Mouse (Mus musculus) heart, postnatal 25 days (tissue): ENCODE data around the gene Dazap1. TPM values are rescaled to one million over a fixed set of nuclear protein-coding genes. Genes with fewer than 3 reads are reported as not detected.

Experiments
- DNase-seq: peaks from one replicate; pipeline ENCODE4 v3.0.0; 2022; ENCODE audit warnings: low spot score
- intact Hi-C: fragments of 180-260 bp; cut with DNase I; formaldehyde crosslinking; loops from one replicate; pipeline ENCODE4 v1.15.1; 2025
- total RNA-seq, 2 experiments: library from RNA; stranded (reverse); gene quantifications; 2 replicates each; pipeline ENCODE4 v1.2.3; 2021

Gene Dazap1
- total RNA-seq, 2 experiments from 2014 or later: 55.0 to 69.6 TPM

DNA sequence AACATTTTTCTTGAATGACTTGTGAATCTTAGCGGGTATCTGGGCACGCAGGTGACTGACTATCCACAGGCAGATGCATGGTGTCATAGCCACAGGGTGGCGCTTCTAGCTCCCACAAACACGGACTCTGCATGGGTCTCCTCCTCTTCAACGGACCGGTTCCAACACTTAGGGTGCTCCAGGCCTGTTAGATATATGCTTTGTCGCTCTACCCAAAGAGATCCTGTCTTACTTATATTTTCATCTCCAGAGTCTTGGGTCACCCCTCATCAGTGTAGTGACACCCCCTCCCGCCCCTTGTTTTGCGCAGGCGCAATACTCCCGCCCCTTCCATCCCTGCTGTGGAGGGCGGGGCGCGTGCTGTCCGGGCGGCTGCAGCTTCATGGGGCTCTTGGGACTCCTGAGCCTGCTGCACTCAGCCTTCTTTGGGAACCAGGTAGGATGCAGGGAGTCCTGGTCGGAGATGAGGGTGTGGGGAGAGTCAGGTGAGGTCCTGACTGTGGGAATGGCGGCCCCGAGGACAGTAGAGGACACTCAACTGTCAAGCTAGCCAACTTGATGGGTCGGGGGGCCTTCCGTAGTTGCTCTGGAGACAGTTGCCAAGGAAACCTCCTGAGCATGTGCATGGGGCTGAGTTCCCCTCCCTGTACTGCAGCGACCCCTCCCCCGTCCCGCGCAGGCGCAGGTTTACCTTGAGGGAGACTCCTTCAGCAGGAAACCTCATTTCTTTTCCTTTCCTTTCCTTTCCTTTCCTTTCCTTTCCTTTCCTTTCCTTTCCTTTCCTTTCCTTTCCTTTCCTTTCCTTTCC lies 34.5 kb downstream of the Dazap1 start, which contains the start of gene Apc2:
TSS of gene Apc2 (plus strand) at position 360 of the 808 bp plus-strand sequence.
- intact Hi-C loops: loop anchor here (1.0 to 2.0 kb wide), 2 partner anchors 53 to 78 kb away; partner anchors contain the start of gene Adamtsl5
- DNase-seq: peak; percentile 60

DNA sequence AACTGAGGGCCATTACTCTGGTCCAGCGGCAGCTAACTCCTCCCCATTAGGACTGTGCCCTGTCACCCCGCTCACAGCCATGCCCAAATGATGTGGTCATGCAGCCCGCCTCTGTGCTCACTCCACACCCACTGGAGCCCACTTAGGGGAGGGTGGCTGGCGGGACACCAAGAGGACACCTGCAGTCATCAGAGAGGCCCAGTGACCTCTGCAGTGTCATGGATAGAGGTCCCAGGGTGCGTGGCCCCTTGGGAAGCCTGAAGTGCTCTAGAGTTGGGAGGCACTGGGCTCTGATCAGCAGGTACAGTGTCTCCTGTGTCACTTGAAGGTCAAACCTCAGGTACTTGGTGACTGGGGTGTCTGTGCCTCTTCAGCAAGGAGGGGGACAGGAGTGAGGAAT lies 35.5 kb downstream of the Dazap1 start:
- no peak for DNase-seq
- intact Hi-C loops: no loop called here

DNA sequence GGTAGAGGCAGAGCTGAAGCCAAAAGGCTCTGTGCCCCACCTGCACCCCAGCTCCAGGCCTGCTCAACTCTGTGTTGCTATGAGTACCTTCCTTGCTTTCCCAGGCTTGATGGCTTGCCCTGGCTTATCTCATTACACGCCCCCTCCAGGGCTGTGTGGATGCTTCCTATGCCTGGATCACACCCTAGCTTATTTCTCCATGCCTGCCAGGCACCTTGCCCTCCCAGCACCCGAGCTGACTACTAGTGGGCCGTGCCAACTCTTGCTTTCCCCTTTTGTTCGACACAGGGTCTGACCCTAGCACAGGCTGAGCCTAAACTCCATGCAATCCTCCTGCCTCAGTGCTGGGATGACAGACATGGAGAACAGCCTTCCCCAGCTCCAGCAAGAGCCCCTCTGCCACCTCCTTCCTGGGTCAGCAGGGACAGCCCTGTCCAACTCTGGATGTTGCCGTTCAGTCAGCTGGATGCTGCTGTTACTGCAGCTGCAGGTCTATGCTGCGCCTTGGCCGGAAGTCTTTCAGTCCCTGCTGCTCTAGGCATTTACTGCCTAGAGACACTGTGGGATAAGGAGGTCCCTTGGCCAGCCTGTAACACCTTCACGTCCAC lies 36.3 kb downstream of the Dazap1 start:
- intact Hi-C loops: no loop called here
- DNase-seq: no peak

DNA sequence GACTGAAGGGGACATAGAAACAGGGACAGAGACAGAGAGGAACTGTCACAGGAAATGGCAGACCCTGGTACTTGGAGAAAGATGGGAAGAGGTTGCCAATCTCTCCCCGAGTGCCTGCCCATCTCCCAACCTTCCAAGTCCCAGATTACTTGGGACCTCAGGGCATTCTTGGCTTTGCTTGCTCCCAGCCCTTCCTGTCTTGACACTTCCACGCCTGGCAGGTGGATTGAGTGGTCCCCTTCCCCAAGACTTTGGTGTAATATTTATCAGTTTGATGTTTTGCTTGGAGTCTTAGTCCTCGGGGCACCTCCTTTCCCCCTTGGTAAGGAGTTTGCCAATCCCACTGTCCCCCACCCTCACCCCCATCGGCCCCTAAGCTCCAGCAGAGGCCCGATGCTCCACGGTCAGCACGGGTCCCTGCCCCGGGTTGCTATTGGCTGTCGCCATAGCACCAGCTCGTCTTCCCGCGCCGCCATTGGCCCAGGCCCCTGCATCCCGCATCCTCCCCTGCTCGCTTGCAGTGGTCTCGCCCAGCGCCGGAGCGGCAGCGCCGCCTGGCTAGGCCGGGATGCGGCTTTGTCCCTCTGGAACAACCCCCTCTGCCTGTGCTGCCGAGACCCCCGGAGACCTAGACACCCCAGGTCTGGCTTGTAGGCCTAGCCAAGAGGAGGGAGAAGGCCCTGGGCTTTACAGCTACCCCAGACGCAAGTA lies 37.4 kb downstream of the Dazap1 start:
- DNase-seq: no peak
- intact Hi-C loops: no loop called here

DNA sequence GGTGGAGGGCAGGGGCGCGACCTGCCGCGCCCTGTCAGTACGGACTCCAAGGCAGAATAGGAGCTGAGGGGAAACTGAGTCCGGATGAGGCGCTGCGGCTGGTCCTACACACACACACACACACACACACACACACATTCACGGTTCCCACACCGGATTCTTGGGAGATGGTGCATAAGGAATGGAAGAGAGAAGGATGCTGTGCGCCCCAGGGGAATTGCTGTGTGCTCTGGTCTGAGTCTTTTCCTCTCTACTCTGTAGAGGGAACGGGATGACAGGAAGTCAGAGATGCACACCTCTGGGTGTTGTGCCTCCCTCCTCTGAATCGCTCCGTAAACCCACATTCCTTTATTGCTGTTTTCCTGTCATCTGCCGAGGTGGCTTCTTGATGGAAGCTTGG lies 38.0 kb downstream of the Dazap1 start:
- intact Hi-C loops: no loop called here
- no peak for DNase-seq

DNA sequence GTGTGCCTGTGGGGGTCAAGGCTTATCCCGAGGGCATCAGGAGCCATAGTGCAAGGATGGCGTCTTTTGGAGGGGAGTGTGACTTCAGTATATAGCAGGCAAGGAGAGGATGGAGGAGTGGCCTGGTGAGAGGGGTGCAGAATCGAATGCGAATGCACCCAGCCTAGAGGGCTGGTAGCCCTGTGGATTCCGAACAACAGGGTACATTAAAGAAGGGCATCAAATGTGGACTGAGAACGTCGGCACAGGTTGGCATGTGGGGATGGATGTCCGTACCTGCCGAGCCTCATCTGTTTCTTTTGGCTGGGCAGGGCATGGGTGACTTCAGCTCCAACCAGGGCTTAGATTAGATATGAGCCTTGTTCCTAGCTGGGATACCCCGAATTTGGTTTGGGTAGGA lies 38.5 kb downstream of the Dazap1 start:
- intact Hi-C loops: no loop called here
- no peak for DNase-seq

DNA sequence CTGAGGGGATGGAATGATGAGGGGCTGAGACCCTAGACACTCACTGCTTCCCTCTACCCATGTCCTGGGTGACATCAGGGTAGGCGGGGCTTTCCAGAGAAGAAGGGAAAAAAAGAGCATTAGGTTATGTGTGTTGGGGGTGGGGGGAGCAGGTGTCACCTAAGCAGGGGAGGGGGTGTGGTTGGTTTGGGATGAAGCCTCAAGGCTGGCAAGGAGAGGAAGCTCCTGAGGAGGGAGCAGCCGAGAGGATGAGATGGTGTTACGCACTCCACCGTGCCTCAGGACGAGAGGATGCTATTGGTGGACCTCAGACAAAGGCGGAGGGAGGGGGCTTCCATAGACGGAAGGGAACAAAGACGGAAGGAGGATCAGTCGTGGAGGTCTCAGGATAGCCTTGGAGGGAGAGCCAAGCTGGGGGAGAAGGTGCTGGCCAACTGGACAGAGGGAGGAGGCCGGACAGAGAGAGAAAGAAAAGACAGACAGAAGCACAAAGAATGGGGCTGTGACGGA lies 39.4 kb downstream of the Dazap1 start:
- intact Hi-C loops: no loop called here
- no peak for DNase-seq

DNA sequence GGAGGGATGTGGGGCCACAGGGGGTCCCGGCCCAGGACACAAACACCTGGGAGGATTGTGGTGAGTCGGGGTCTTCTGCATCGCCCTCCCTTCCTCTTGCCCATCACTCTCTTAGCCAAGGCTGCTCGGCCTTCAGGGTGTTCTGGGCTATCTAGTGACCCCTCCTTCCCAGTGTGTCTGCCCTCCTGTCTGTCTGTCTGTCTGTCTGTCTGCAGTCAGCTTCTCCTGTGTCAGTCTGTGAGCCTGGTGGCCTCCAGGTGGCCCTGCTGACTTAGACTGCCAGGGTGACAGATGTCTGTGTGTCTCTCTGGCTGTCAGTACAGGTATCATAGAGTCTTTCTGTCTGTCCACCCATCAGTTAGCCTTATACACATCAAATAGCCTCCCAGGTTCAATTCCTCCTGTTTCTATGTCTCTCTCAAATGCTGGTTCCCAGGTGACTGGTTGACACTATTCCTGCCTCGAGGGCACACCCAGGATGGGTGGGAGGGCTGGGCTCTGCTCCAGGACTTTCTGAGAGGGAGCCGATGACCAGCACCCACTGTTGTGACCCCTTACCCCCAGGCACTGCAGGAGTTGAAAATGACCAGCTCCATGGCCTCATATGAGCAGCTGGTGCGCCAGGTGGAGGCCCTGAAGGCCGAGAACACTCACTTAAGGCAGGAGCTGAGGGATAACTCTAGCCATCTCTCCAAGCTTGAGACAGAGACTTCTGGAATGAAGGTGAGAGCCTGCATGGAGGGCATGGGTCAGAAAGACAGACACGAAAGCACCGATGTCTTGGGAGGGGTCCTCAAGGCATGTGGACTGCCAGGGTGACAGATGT lies 40.2 kb downstream of the Dazap1 start:
- DNase-seq: no peak

DNA sequence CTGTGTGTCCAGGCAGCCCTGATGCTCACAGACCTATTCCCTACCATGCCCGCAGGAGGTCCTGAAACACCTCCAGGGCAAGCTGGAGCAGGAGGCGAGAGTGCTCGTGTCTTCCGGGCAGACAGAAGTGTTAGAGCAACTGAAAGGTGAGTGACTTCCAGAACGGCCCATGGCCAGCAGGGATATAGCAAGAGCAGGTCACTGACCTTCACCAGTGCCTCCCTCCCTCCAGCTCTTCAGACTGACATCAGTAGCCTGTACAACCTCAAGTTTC lies 40.7 kb downstream of the Dazap1 start:
- intact Hi-C loops: no loop called here

More for the DNA sequence above, 40.2 kb downstream of the Dazap1 start:
- intact Hi-C loops: no loop called here

DNA sequence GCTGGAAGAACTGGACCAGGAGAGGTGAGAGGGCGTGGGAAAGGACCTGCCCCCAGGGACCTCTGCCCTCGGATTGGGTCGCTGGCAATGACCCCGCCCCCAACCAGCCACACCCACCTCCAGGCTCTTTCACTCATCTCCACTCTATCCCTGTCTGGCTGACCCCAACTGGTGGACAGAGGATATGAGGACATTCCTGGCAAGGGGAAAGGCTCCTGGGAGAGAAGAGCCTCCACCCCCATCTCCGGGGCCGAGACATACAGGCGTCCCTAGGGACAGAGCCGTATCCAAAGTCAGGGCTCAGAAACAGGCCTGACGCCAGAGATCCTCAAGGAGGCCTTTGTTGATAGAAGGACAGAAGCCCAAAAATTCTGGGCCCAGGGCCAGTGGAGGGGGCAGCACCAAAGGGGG lies 41.2 kb downstream of the Dazap1 start:
- DNase-seq: peak; percentile 83
- intact Hi-C loops: no loop called here

More for the DNA sequence above, 40.7 kb downstream of the Dazap1 start:
- no peak for DNase-seq

DNA sequence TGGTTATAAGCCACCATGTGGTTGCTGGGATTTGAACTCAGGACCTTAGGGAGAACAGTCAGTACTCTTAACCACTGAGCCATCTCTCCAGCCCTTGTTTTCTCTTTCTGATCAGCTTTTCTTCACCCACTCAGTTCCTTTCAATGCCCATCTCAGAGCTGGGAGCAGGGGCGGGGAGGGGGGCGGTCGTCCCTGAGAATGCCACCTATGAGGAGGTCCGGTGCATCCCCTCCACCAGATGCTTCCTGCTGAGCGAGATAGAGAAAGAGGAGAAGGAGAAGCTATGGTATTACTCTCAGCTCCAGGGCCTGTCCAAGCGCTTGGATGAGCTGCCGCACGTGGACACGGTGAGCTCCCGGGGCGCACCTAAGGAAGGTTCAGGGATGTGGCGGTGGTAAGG lies 43.2 kb downstream of the Dazap1 start:
- no peak for DNase-seq
- intact Hi-C loops: no loop called here

DNA sequence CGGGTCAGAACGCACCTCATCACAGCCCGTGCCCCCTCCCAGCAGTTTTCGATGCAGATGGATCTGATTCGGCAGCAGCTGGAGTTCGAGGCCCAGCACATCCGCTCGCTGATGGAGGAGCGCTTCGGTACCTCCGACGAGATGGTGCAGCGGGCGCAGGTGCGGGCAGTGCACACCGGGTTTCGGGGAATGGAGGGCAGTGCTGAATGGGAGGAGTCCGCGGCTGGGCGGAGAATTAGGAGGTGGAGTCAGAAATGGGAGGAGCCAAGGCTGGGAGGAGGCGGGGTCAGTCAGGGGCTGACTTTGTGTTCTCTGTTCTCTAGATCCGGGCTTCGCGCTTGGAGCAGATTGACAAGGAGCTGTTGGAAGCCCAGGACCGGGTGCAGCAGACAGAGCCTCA lies 43.6 kb downstream of the Dazap1 start:
- DNase-seq: no peak
- intact Hi-C loops: no loop called here

DNA sequence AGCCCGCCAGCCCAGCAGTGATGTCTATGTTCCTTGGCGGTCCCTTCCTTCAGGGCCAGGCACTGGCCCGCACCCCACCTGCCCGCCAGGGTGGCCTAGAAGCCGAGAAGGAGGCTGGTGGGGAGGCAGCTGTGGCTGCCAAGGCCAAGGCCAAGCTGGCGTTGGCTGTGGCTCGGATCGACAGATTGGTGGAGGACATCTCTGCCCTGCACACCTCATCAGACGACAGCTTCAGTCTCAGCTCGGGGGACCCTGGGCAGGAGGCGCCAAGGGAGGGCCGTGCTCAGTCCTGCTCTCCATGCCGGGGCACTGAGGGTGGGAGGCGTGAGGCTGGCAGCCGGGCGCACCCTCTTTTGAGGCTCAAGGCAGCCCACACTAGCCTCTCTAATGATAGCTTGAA lies 50.3 kb downstream of the Dazap1 start:
- no peak for DNase-seq
- intact Hi-C loops: no loop called here

DNA sequence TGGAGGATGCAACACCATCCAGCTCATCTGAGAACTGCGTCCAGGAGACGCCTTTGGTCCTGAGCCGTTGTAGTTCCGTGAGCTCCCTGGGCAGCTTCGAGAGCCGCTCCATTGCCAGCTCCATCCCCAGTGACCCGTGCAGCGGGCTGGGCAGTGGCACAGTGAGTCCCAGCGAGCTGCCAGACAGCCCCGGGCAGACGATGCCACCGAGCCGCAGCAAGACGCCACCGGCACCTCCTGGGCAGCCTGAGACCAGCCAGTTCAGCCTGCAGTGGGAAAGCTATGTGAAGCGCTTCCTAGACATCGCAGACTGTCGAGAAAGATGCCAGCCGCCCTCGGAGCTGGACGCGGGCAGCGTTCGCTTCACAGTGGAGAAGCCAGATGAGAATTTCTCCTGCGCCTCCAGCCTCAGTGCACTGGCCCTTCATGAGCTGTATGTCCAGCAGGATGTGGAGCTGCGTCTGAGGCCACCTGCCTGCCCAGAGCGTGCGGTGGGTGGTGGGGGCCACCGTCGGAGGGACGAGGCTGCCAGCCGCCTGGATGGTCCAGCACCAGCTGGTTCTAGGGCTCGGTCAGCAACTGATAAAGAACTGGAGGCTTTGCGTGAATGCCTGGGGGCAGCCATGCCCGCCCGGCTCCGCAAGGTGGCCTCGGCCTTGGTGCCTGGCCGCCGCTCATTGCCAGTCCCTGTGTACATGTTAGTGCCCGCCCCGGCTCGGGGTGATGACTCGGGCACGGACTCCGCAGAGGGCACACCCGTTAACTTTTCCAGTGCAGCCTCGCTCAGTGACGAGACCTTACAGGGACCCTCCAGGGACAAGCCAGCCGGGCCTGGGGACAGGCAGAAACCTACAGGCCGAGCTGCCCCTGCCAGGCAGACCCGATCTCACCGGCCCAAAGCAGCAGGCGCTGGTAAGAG lies 51.6 kb downstream of the Dazap1 start:
- intact Hi-C loops: no loop called here
- DNase-seq: no peak

DNA sequence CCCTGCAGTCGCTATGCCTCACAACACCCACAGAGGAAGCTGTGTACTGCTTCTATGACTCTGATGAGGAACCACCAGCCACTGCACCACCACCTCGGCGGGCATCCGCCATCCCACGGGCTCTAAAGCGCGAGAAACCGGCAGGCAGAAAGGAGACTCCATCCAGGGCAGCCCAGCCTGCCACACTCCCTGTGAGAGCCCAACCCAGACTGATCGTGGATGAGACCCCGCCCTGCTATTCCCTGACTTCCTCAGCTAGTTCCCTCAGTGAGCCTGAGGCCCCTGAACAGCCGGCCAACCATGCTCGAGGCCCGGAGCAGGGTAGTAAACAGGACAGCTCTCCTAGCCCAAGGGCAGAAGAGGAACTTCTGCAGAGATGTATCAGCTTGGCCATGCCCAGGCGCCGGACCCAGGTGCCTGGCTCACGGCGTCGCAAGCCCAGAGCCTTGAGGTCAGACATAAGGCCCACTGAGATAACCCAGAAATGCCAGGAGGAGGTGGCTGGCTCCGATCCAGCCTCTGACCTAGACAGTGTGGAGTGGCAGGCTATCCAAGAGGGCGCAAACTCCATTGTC lies 52.4 kb downstream of the Dazap1 start:
- intact Hi-C loops: no loop called here
- no peak for DNase-seq

DNA sequence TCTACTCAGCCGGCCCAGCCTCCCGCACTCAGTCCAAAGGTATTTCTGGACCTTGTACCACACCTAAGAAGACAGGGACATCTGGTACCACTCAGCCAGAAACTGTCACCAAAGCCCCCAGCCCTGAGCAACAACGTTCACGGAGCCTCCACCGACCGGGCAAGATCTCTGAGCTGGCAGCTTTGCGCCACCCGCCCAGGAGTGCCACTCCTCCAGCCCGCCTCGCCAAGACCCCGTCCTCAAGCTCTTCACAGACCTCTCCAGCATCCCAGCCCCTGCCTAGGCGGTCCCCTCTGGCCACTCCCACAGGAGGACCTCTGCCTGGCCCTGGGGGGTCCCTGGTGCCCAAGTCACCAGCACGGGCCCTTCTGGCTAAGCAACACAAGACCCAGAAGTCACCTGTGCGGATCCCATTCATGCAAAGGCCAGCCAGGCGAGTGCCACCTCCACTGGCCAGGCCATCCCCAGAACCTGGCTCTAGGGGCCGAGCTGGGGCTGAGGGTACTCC lies 53.3 kb downstream of the Dazap1 start:
- no peak for DNase-seq
- intact Hi-C loops: no loop called here

DNA sequence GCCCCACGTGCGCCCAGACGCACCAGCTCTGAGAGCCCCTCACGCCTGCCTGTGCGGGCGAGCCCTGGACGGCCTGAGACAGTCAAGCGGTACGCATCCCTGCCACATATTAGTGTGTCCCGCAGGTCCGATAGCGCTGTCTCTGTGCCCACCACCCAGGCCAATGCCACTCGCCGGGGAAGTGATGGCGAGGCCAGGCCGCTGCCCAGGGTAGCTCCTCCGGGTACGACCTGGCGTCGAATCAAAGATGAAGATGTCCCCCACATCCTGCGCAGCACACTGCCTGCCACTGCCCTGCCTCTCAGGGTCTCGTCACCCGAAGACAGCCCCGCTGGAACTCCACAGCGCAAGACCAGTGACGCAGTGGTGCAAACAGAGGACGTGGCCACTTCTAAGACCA lies 54.0 kb downstream of the Dazap1 start:
- DNase-seq: no peak
- intact Hi-C loops: no loop called here

DNA sequence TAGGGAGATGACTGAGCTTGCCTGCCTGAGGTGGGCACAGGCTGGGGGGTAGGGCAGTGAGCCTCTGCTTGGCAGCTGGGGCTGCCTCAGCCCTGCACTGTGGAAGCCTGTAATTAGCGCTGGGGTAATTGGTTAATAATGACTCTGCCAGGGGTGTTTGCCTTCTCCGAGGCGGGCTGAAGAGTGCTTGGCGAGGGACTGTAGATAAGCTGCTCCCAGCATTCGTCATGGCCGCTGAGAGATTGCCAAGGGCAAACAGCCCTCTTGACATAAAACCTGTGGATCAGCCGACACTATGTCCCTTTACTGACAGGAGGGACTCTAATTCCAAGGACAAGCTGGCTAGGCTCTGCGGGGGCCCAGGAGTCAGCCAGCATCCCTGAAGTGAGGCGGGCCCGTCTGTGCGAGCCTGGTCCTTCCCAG lies 55.1 kb downstream of the Dazap1 start:
- intact Hi-C loops: no loop called here
- no peak for DNase-seq

DNA sequence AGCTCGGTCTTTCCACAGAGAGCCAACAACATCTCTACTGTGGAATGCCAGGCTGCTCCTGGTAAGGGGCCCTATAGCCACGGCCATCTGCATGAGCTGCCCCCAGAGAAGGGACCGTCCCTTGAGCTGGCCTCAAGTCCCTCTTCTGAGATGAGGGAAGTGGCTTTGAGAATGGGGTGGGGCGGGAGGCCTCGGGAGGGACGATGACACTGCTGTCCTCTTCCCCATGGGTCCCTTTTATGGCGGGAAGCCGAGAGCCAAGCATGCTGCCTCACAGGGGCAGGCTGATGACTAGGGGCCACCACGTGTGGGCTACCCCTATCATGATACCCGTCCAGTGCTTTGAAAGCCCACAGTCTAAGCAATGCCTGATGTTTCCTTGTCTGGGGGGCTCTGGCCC lies 55.7 kb downstream of the Dazap1 start:
- intact Hi-C loops: no loop called here
- no peak for DNase-seq
